In the genomic region with DNA sequence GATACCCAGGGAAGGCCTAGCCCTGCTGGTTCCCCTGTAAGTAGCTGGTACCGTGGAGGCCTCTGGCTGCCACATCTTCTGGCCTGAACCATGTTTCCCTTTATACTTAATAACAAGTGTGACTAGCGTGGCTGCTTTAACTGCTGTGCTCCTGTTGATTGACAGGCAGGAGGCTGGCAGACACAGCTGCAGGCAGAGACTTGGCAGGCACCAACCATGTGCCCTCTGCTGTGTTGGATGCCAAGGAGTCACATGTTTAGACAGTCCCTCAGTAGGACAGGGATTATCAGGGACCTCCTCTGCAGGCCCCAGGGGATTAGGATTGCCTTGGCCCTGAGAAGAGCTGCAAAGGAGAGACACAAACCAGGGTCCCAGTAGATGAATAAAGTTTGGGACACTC, we compare ENCODE assay signal across 12 mouse cellular contexts. TPM values are rescaled to one million over a fixed set of nuclear protein-coding genes. Genes with fewer than 3 reads are reported as not detected.
DNase-seq lines count a peak whose midpoint lies in the region; ATAC-seq and TF ChIP-seq lines count a peak whose summit lies in the region.
"Had no signal": no experiment of that assay in that cellular context is flagged by ENCODE, and none has a peak within 500 bp of the region (broad histone marks: within the 10 kb centered on the region; RNA-seq: fewer than 3 reads in every experiment).

No protein-coding gene starts in this region.

- H3K4me2 ChIP-seq in kidney, embryonic 16.5 days (replicated peaks; ENCODE audit: low read depth, low read length): no peak overlapping the region
- H3K4me2 ChIP-seq in liver, embryonic 12.5 days: no peak overlapping the region
- H3K4me2 ChIP-seq: embryonic facial prominence, embryonic 13.5 days; limb, embryonic 12.5 days had no signal

- H3K27me3 ChIP-seq in kidney, embryonic 16.5 days (ENCODE audit: insufficient read depth, low read length): no peaks in the 10 kb centered on the region
- no peaks in the 10 kb centered on the region for H3K27me3 ChIP-seq in liver, embryonic 12.5 days (replicated peaks)
- H3K27me3 ChIP-seq: embryonic facial prominence, embryonic 13.5 days; limb, embryonic 12.5 days had no signal

- 79% methylated on average over 2 of the region's 2 CpGs for WGBS in kidney, embryonic 16.5 days
- WGBS in lung, adult 2 months: 62% methylated on average over 2 of the region's 2 CpGs
- 64% methylated on average over 2 of the region's 2 CpGs for WGBS in liver, embryonic 12.5 days (ENCODE audit: insufficient replicate concordance)

- no peak overlapping the region for H3K27ac ChIP-seq in kidney, embryonic 16.5 days (ENCODE audit: low read length)
- H3K27ac ChIP-seq in liver, embryonic 12.5 days: no peak overlapping the region
- H3K27ac ChIP-seq: embryonic facial prominence, embryonic 13.5 days; limb, embryonic 12.5 days had no signal

- peak; percentile 60 for DNase-seq in kidney, adult 11 months
- DNase-seq in 3T3-L1 (ENCODE audit: low read depth, low spot score): peak; percentile 29
- peak; percentile 31 for DNase-seq in adrenal gland, postnatal 25 days
- DNase-seq in heart, postnatal 14 days: peak; percentile 30 to 59
- no peak for DNase-seq in lung, adult 2 months
- DNase-seq: thymus, postnatal 4 days had no signal

- no peak for TF ChIP-seq POLR2A in lung, adult 2 months (IDR thresholded peaks at IDR 0.05; ENCODE audit: borderline replicate concordance, extremely low read depth, low read depth, low read length)

- no peak for TF ChIP-seq CTCF in lung, adult 2 months (IDR thresholded peaks at IDR 0.05; ENCODE audit: insufficient read depth, low read length)

- H3K9ac ChIP-seq in kidney, embryonic 16.5 days (replicated peaks; ENCODE audit: low read length): no peak overlapping the region
- no peak overlapping the region for H3K9ac ChIP-seq in liver, embryonic 12.5 days
- H3K9ac ChIP-seq: embryonic facial prominence, embryonic 13.5 days; limb, embryonic 12.5 days had no signal

- peaks cover 6% of the 10 kb centered on the region; the same call in 1 of the 2 replicates for H3K4me1 ChIP-seq in kidney, embryonic 16.5 days (ENCODE audit: insufficient read depth, low read length)
- H3K4me1 ChIP-seq in lung, adult 2 months (ENCODE audit: control insufficient read depth, insufficient read depth, low read length): no peaks in the 10 kb centered on the region
- H3K4me1 ChIP-seq in liver, embryonic 12.5 days: no peaks in the 10 kb centered on the region
- H3K4me1 ChIP-seq: limb, embryonic 12.5 days had no signal

- no peak overlapping the region for H3K4me3 ChIP-seq in kidney, embryonic 16.5 days (ENCODE audit: low read length)
- no peak overlapping the region for H3K4me3 ChIP-seq in lung, adult 2 months (replicated peaks; ENCODE audit: extremely low read depth, low read depth, low read length)
- H3K4me3 ChIP-seq in liver, embryonic 12.5 days: no peak overlapping the region
- H3K4me3 ChIP-seq: embryonic facial prominence, embryonic 13.5 days; limb, embryonic 12.5 days had no signal

- no peaks in the 10 kb centered on the region for H3K36me3 ChIP-seq in kidney, embryonic 16.5 days (ENCODE audit: insufficient read depth, low read length)
- no peaks in the 10 kb centered on the region for H3K36me3 ChIP-seq in liver, embryonic 12.5 days
- H3K36me3 ChIP-seq: embryonic facial prominence, embryonic 13.5 days; limb, embryonic 12.5 days had no signal

- intact Hi-C loops in heart, postnatal 14 days (cut with DNase I): loop anchor here (5.0 kb wide), 1 partner anchor 87 kb away; a partner anchor contains a TSS

- ATAC-seq in kidney, embryonic 16.5 days (ENCODE audit: low FRiP score, low TSS enrichment): no peak
- no peak for ATAC-seq in liver, embryonic 12.5 days

- no peaks in the 10 kb centered on the region; the same call in 1 of the 2 replicates for H3K9me3 ChIP-seq in kidney, embryonic 16.5 days (ENCODE audit: low read length)
- H3K9me3 ChIP-seq in liver, embryonic 12.5 days (replicated peaks): no peaks in the 10 kb centered on the region
- H3K9me3 ChIP-seq: embryonic facial prominence, embryonic 13.5 days had no signal

RNA-seq across cellular contexts. Expression of a gene that starts 53.6 kb away (rescaled TPM):
- polyA plus RNA-seq in kidney, embryonic 16.5 days (2015; fragmentation: Nextera tagmentation; extraction: Ambion mirVana): 36.9 and 37.1 TPM in 2 replicates
- total RNA-seq in adrenal gland, postnatal 25 days (2021): 0.18 TPM in 1 of 2 replicates, not detected in the other
- 1 to 10 TPM; 1.5 to 2.2 TPM for total RNA-seq in heart, postnatal 14 days (2021)
- 53.4 and 55.7 TPM in 2 replicates for polyA plus RNA-seq in lung, adult 2 months (2012; rRNA removed)
- polyA plus RNA-seq in liver, embryonic 12.5 days (2016; fragmentation: Nextera tagmentation; extraction: Ambion mirVana): 0.15 and 0.23 TPM in 2 replicates
- total RNA-seq: hematopoietic stem cell, adult 5-6 weeks; megakaryocyte-erythroid progenitor cell, adult 5-6 weeks had no signal

Comparison
In these comparisons a context has a peak if more than half of its experiments do, and no peak if none do; other contexts are left out.
1. RNA of a gene that starts 53.6 kb away (polyA plus RNA-seq): 53.4 to 55.7 TPM in lung, adult 2 months and 36.9 to 37.1 TPM in kidney, embryonic 16.5 days; 0.15 to 0.23 TPM in liver, embryonic 12.5 days; every median in the first group is over 10 times any median in the second.